Mouse (Mus musculus): ENCODE measurements around the gene Wfs1. TPM values are rescaled to one million over a fixed set of nuclear protein-coding genes. Genes with fewer than 3 reads are reported as not detected.
"Not testable (repeated sequence)": the region's sequence is repeated elsewhere in the genome, so short reads cannot be mapped to it uniquely, and the experiment has no call there.

Gene Wfs1
- polyA plus RNA-seq, 1 experiment from 2014 or later: 15.9 TPM

GRCm38 (mm10) chr5:36944552-36944951, 44.5 kb downstream of the Wfs1 start:
- Histone ChIP-seq H3K4me3 (ENCODE audit: low read length) (no peak overlapping the region), H3K27ac (ENCODE audit: low read length) (no peak overlapping the region), H3K36me3 (ENCODE audit: control insufficient read depth, insufficient read depth, low read length) (no peaks in the 10 kb centered on the region), H3K9ac (ENCODE audit: low read depth, low read length) (no peak overlapping the region), H3K4me1 (ENCODE audit: control insufficient read depth, insufficient read depth, low read length) (no peaks in the 10 kb centered on the region), H3K4me2 (ENCODE audit: low read depth, low read length) (no peak overlapping the region), H3K9me3 (ENCODE audit: control insufficient read depth, low read length) (no peaks in the 10 kb centered on the region), H3K27me3 (replicated peaks; ENCODE audit: control insufficient read depth, insufficient read depth, low read length) (no peaks in the 10 kb centered on the region)
- 56% methylated on average over 5 of the region's 5 CpGs for WGBS
- ATAC-seq: no peak

GRCm38 (mm10) chr5:36942446-36942845, 46.6 kb downstream of the Wfs1 start:
- no peak overlapping the region for H3K9ac ChIP-seq (ENCODE audit: low read depth, low read length)
- no peak overlapping the region for H3K27ac ChIP-seq (ENCODE audit: low read length)
- H3K4me1 ChIP-seq (ENCODE audit: control insufficient read depth, insufficient read depth, low read length): no peaks in the 10 kb centered on the region
- no peak overlapping the region for H3K4me2 ChIP-seq (ENCODE audit: low read depth, low read length)
- no peak overlapping the region for H3K4me3 ChIP-seq (ENCODE audit: low read length)
- no peaks in the 10 kb centered on the region for H3K36me3 ChIP-seq (ENCODE audit: control insufficient read depth, insufficient read depth, low read length)
- no peak for ATAC-seq
- H3K27me3 ChIP-seq (replicated peaks; ENCODE audit: control insufficient read depth, insufficient read depth, low read length): no peaks in the 10 kb centered on the region
- 84% methylated on average over 2 of the region's 2 CpGs for WGBS
- H3K9me3 ChIP-seq (ENCODE audit: control insufficient read depth, low read length): no peaks in the 10 kb centered on the region

- H3K36me3 ChIP-seq (ENCODE audit: control insufficient read depth, insufficient read depth, low read length); ATAC-seq; H3K9ac ChIP-seq (ENCODE audit: low read depth, low read length); H3K27ac ChIP-seq (ENCODE audit: low read length); H3K27me3 ChIP-seq (replicated peaks; ENCODE audit: control insufficient read depth, insufficient read depth, low read length); H3K4me3 ChIP-seq (ENCODE audit: low read length); H3K4me2 ChIP-seq (ENCODE audit: low read depth, low read length); H3K4me1 ChIP-seq (ENCODE audit: control insufficient read depth, insufficient read depth, low read length); H3K9me3 ChIP-seq (ENCODE audit: control insufficient read depth, low read length): not testable (repeated sequence)
- 61% methylated on average over 2 of the region's 2 CpGs for WGBS
Observed at GRCm38 (mm10) chr5:36938991-36939390, 50.0 kb downstream of the Wfs1 start.

- H3K4me3 ChIP-seq (ENCODE audit: low read length): no peak overlapping the region
- no peak for ATAC-seq
- 85% methylated on average over 5 of the region's 5 CpGs for WGBS
Observed at GRCm38 (mm10) chr5:36938021-36938420, 51.0 kb downstream of the Wfs1 start.

GRCm38 (mm10) chr5:36936548-36936947, 52.5 kb downstream of the Wfs1 start:
- no peak overlapping the region for H3K4me3 ChIP-seq (ENCODE audit: low read length)
- H3K9me3 ChIP-seq (ENCODE audit: control insufficient read depth, low read length): no peaks in the 10 kb centered on the region
- H3K36me3 ChIP-seq (ENCODE audit: control insufficient read depth, insufficient read depth, low read length): no peaks in the 10 kb centered on the region
- no peak overlapping the region for H3K4me2 ChIP-seq (ENCODE audit: low read depth, low read length)
- H3K27me3 ChIP-seq (replicated peaks; ENCODE audit: control insufficient read depth, insufficient read depth, low read length): no peaks in the 10 kb centered on the region
- no peak overlapping the region for H3K9ac ChIP-seq (ENCODE audit: low read depth, low read length)
- H3K27ac ChIP-seq (ENCODE audit: low read length): no peak overlapping the region
- no peak for ATAC-seq
- 66% methylated on average over 7 of the region's 7 CpGs for WGBS
- no peaks in the 10 kb centered on the region for H3K4me1 ChIP-seq (ENCODE audit: control insufficient read depth, insufficient read depth, low read length)

More at GRCm38 (mm10) chr5:36938021-36938420, 51.0 kb downstream of the Wfs1 start:
- H3K4me1 ChIP-seq (ENCODE audit: control insufficient read depth, insufficient read depth, low read length): no peaks in the 10 kb centered on the region
- H3K27me3 ChIP-seq (replicated peaks; ENCODE audit: control insufficient read depth, insufficient read depth, low read length): no peaks in the 10 kb centered on the region
- no peaks in the 10 kb centered on the region for H3K36me3 ChIP-seq (ENCODE audit: control insufficient read depth, insufficient read depth, low read length)
- no peak overlapping the region for H3K27ac ChIP-seq (ENCODE audit: low read length)
- no peaks in the 10 kb centered on the region for H3K9me3 ChIP-seq (ENCODE audit: control insufficient read depth, low read length)
- no peak overlapping the region for H3K9ac ChIP-seq (ENCODE audit: low read depth, low read length)
- no peak overlapping the region for H3K4me2 ChIP-seq (ENCODE audit: low read depth, low read length)

- no peak overlapping the region for H3K4me2 ChIP-seq (ENCODE audit: low read depth, low read length)
- no peaks in the 10 kb centered on the region for H3K36me3 ChIP-seq (ENCODE audit: control insufficient read depth, insufficient read depth, low read length)
- no peaks in the 10 kb centered on the region for H3K27me3 ChIP-seq (replicated peaks; ENCODE audit: control insufficient read depth, insufficient read depth, low read length)
- no peak for ATAC-seq
- WGBS: 66% methylated on average over 17 of the region's 17 CpGs
- no peak overlapping the region for H3K4me3 ChIP-seq (ENCODE audit: low read length)
- no peaks in the 10 kb centered on the region for H3K4me1 ChIP-seq (ENCODE audit: control insufficient read depth, insufficient read depth, low read length)
- H3K27ac ChIP-seq (ENCODE audit: low read length): no peak overlapping the region
- H3K9me3 ChIP-seq (ENCODE audit: control insufficient read depth, low read length): no peaks in the 10 kb centered on the region
- no peak overlapping the region for H3K9ac ChIP-seq (ENCODE audit: low read depth, low read length)
Observed at GRCm38 (mm10) chr5:36935486-36936473, 53.2 kb downstream of the Wfs1 start.

GRCm38 (mm10) chr5:36933383-36933782, 55.6 kb downstream of the Wfs1 start:
- H3K9me3 ChIP-seq (ENCODE audit: control insufficient read depth, low read length): no peaks in the 10 kb centered on the region
- H3K4me3 ChIP-seq (ENCODE audit: low read length): no peak overlapping the region
- no peak overlapping the region for H3K9ac ChIP-seq (ENCODE audit: low read depth, low read length)
- no peaks in the 10 kb centered on the region for H3K4me1 ChIP-seq (ENCODE audit: control insufficient read depth, insufficient read depth, low read length)
- no peaks in the 10 kb centered on the region for H3K36me3 ChIP-seq (ENCODE audit: control insufficient read depth, insufficient read depth, low read length)
- 57% methylated on average over 8 of the region's 8 CpGs for WGBS
- H3K27me3 ChIP-seq (replicated peaks; ENCODE audit: control insufficient read depth, insufficient read depth, low read length): no peaks in the 10 kb centered on the region
- H3K4me2 ChIP-seq (ENCODE audit: low read depth, low read length): no peak overlapping the region
- no peak overlapping the region for H3K27ac ChIP-seq (ENCODE audit: low read length)
- ATAC-seq: peak; percentile 75

- no peaks in the 10 kb centered on the region for H3K36me3 ChIP-seq (ENCODE audit: control insufficient read depth, insufficient read depth, low read length)
- no peak for ATAC-seq
- no peak overlapping the region for H3K27ac ChIP-seq (ENCODE audit: low read length)
- H3K4me2 ChIP-seq (ENCODE audit: low read depth, low read length): no peak overlapping the region
- no peaks in the 10 kb centered on the region for H3K9me3 ChIP-seq (ENCODE audit: control insufficient read depth, low read length)
- no peaks in the 10 kb centered on the region for H3K27me3 ChIP-seq (replicated peaks; ENCODE audit: control insufficient read depth, insufficient read depth, low read length)
- WGBS: 70% methylated on average over 3 of the region's 3 CpGs
- no peaks in the 10 kb centered on the region for H3K4me1 ChIP-seq (ENCODE audit: control insufficient read depth, insufficient read depth, low read length)
- no peak overlapping the region for H3K4me3 ChIP-seq (ENCODE audit: low read length)
- no peak overlapping the region for H3K9ac ChIP-seq (ENCODE audit: low read depth, low read length)
Observed at GRCm38 (mm10) chr5:36929376-36929775, 59.6 kb downstream of the Wfs1 start.

GRCm38 (mm10) chr5:36928701-36929100, 60.3 kb downstream of the Wfs1 start:
- Histone ChIP-seq H3K4me1 (ENCODE audit: control insufficient read depth, insufficient read depth, low read length) (no peaks in the 10 kb centered on the region), H3K36me3 (ENCODE audit: control insufficient read depth, insufficient read depth, low read length) (no peaks in the 10 kb centered on the region), H3K27ac (ENCODE audit: low read length) (no peak overlapping the region), H3K9ac (ENCODE audit: low read depth, low read length) (no peak overlapping the region), H3K9me3 (ENCODE audit: control insufficient read depth, low read length) (no peaks in the 10 kb centered on the region), H3K27me3 (replicated peaks; ENCODE audit: control insufficient read depth, insufficient read depth, low read length) (no peaks in the 10 kb centered on the region), H3K4me2 (ENCODE audit: low read depth, low read length) (no peak overlapping the region), H3K4me3 (ENCODE audit: low read length) (no peak overlapping the region)
- ATAC-seq: no peak
- WGBS: 55% methylated on average over 4 of the region's 4 CpGs
